Mouse (Mus musculus) stomach, postnatal 0 days (tissue): ENCODE measurements around the gene 1700067K01Rik. TPM values are rescaled to one million over a fixed set of nuclear protein-coding genes. Genes with fewer than 3 reads are reported as not detected.
A peak's percentile ranks its signal among the peaks of the same experiment; 100 is the strongest.
"Not testable (repeated sequence)": the region's sequence is repeated elsewhere in the genome, so short reads cannot be mapped to it uniquely, and the experiment has no call there.

Experiments used
- ATAC-seq: fragments of 200-750 bp; cut with Nextera tagmentation; 2 replicates; pipeline ENCODE4 v1.8.0; 2017; ENCODE audit not compliant: low FRiP score, low TSS enrichment
- DNase-seq: peaks from one replicate; pipeline ENCODE4 v3.0.0-alpha.2; 2016; ENCODE audit warnings: low spot score
- H3K27ac ChIP-seq: fragments of 300-500 bp; sonication (generic); replicated peaks from 2 replicates; pipeline ENCODE4 v1.5.1; 2014; ENCODE audit warnings: mild to moderate bottlenecking, control low read depth
- H3K27me3 ChIP-seq: fragments of 300-500 bp; sonication (generic); 2 replicates; pipeline ENCODE4 v1.6.1; 2014; ENCODE audit warnings: low read length; ENCODE audit not compliant: control insufficient read depth, insufficient read depth
- H3K36me3 ChIP-seq: fragments of 300-500 bp; sonication (generic); 2 replicates; pipeline ENCODE4 v1.6.1; 2014; ENCODE audit warnings: low read length, mixed read lengths; ENCODE audit not compliant: control insufficient read depth, insufficient read depth
- H3K4me1 ChIP-seq: fragments of 300-500 bp; sonication (generic); replicated peaks from 2 replicates; pipeline ENCODE4 v1.6.1; 2014; ENCODE audit warnings: antibody characterized with exemption; ENCODE audit not compliant: control insufficient read depth, insufficient read depth
- H3K4me2 ChIP-seq: fragments of 300-500 bp; sonication (generic); replicated peaks from 2 replicates; pipeline ENCODE4 v1.6.1; 2014; ENCODE audit warnings: low read depth, mild to moderate bottlenecking, control low read depth, moderate library complexity
- H3K4me3 ChIP-seq: fragments of 300-500 bp; sonication (generic); 2 replicates; pipeline ENCODE4 v1.5.1; 2014; ENCODE audit warnings: low read depth, low read length, control low read depth
- H3K9ac ChIP-seq: fragments of 300-500 bp; sonication (generic); 2 replicates; pipeline ENCODE4 v1.6.1; 2014; ENCODE audit warnings: mild to moderate bottlenecking, low read length, control low read depth, mixed read lengths
- H3K9me3 ChIP-seq: fragments of 300-500 bp; sonication (generic); 2 replicates; pipeline ENCODE4 v1.6.1; 2016; ENCODE audit warnings: low read length; ENCODE audit not compliant: control insufficient read depth
- CTCF ChIP-seq: IDR thresholded peaks from 2 replicates; pipeline ENCODE4 v1.5.1; 2016; ENCODE audit warnings: antibody characterized with exemption, low read depth, mild to moderate bottlenecking, moderate library complexity
- EP300 ChIP-seq: optimal IDR thresholded peaks from 2 replicates; pipeline ENCODE3; 2016; ENCODE audit warnings: antibody characterized with exemption
- WGBS: fragments of 180-500 bp; shearing (Covaris S2); extraction: QIAGEN DNeasy Blood & Tissue Kit; methylation state at CpG from one replicate; pipeline ENCODE4 v1.1.7; 2014; 5-methylcytosine and 5-hydroxymethylcytosine counted together
- polyA plus RNA-seq: library from polyadenylated mRNA; unstranded; fragments of >200 nt; fragmentation: Nextera tagmentation; extraction: Ambion mirVana; gene quantifications from 2 replicates; pipeline ENCODE4 v1.2.1, GENCODE M21; 2015

Gene 1700067K01Rik
- polyA plus RNA-seq, 1 experiment from 2014 or later = 0.36 TPM

- DNase-seq (no peak), ATAC-seq (no peak)
- Histone ChIP-seq H3K4me3 (peak overlapping the region; percentile 54; the same call in 1 of the 2 replicates), H3K9me3 (no peaks in the 10 kb centered on the region), H3K36me3 (0 out of 2 replicates have a peak, but pooled peaks cover 3% of the 10 kb centered on the region), H3K27ac (no peak overlapping the region), H3K9ac (no peak overlapping the region), H3K27me3 (no peaks in the 10 kb centered on the region), H3K4me2 (peak overlapping the region; percentile 77), H3K4me1 (peaks cover 12% of the 10 kb centered on the region)
- 74% methylated on average over 6 of the region's 6 CpGs for WGBS
- TF ChIP-seq EP300 (no peak), CTCF (no peak)
These were observed 2.4 kb downstream of the 1700067K01Rik start for GRCm38 (mm10) chr8:84003612-84004246.

GRCm38 (mm10) chr8:84004533-84005201 is 3.4 kb downstream of the 1700067K01Rik start:
- Histone ChIP-seq H3K36me3 (0 out of 2 replicates have a peak, but pooled peaks cover 3% of the 10 kb centered on the region), H3K27ac (peak overlapping the region; percentile 81), H3K4me3 (peak overlapping the region; percentile 54), H3K4me1 (peaks cover 4% of the 10 kb centered on the region), H3K27me3 (no peaks in the 10 kb centered on the region), H3K4me2 (peak overlapping the region; percentile 77), H3K9ac (peak overlapping the region; percentile 73), H3K9me3 (no peaks in the 10 kb centered on the region)
- whole genome bisulfite sequencing = under 1% methylated on average over 30 of the region's 30 CpGs
- TF ChIP-seq CTCF = no peak; the same call in 1 of the 2 replicates
- peak; percentile 34 for TF ChIP-seq EP300
- peak; percentile 87 for ATAC-seq
- DNase-seq = peak; percentile 90

DNA sequence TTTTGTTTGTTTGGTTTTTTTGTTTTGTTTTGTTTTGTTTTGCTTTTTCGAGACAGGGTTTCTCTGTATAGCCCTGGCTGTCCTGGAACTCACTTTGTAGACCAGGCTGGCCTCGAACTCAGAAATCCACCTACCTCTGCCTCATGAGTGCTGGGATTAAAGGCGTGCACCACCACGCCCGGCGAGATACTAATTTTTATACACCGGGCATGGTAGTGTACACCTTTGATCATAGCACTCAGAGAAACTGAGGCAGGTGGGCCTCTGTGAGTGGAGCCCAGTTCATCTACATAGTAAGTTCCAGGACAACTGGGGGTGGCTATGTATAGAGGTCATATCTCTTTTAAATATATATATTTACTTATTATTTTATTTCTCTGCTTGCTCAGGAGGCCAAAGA is 4.2 kb downstream of the 1700067K01Rik start:
- not testable (repeated sequence) for H3K4me1 ChIP-seq, H3K4me2 ChIP-seq, H3K36me3 ChIP-seq, H3K27me3 ChIP-seq, H3K27ac ChIP-seq, H3K4me3 ChIP-seq, ATAC-seq, H3K9ac ChIP-seq, H3K9me3 ChIP-seq, DNase-seq
- WGBS = 89% methylated on average over 7 of the region's 7 CpGs

- Histone ChIP-seq H3K36me3 (no peaks in the 10 kb centered on the region), H3K4me2 (no peak overlapping the region), H3K4me1 (peaks cover 16% of the 10 kb centered on the region), H3K9me3 (no peaks in the 10 kb centered on the region), H3K27ac (no peak overlapping the region), H3K9ac (no peak overlapping the region), H3K4me3 (no peak overlapping the region), H3K27me3 (peaks cover 15% of the 10 kb centered on the region; the same call in 1 of the 2 replicates)
- ATAC-seq = no peak
- peak; percentile 34 for DNase-seq
- peak; percentile 61 for TF ChIP-seq CTCF
- TF ChIP-seq EP300 = no peak
- 40% methylated on average over 7 of the region's 7 CpGs for WGBS
These were observed 7.1 kb downstream of the 1700067K01Rik start for GRCm38 (mm10) chr8:84008362-84008761.

DNA sequence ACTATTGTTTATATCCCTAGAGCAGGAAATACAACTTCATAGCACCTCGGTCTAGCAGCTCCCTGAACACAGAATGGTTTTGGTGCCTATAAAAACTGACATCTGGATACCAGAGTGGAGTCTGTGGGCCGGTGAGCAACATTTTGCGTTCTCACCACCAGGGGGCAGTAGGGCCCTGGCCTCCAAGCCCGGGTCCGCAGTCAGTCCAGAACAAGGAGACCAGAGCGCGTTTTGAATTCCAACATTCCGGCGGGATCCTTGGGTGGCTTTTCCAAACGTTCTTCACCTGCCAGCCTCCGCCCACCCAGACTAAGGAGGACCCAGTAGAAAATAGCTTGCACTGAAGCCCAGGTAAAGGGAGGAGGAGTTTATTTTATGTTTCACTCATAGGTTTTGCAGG is 8.6 kb downstream of the 1700067K01Rik start:
- Histone ChIP-seq H3K27ac (no peak overlapping the region), H3K4me1 (peaks cover 12% of the 10 kb centered on the region), H3K27me3 (peaks cover 15% of the 10 kb centered on the region; the same call in 1 of the 2 replicates), H3K4me2 (no peak overlapping the region), H3K9ac (no peak overlapping the region), H3K4me3 (0 out of 2 replicates have a peak overlapping the region, but pooled peaks have one; percentile 3), H3K36me3 (no peaks in the 10 kb centered on the region), H3K9me3 (no peaks in the 10 kb centered on the region)
- 1% methylated on average over 11 of the region's 11 CpGs for WGBS
- ATAC-seq (peak; percentile 57; the same call in 1 of the 2 replicates), DNase-seq (peak; percentile 86)
- TF ChIP-seq EP300 = no peak
- peak; percentile 97 for TF ChIP-seq CTCF
